Mouse (Mus musculus): ENCODE measurements around the gene Gm7137.

GRCm38 (mm10) chr10:77804095-77804494, 16.1 kb upstream of the Gm7137 start:
- no peak for TF ChIP-seq CTCF (IDR thresholded peaks at IDR 0.05; ENCODE audit: control insufficient read depth, insufficient read depth, insufficient read length)
- TF ChIP-seq FOSL1 (IDR thresholded peaks at IDR 0.05; ENCODE audit: insufficient read depth, low read length, poor library complexity, severe bottlenecking): no peak
- no peak for TF ChIP-seq MYOG (IDR thresholded peaks at IDR 0.05; ENCODE audit: control insufficient read depth, extremely low read depth, insufficient read length)
- no peak for TF ChIP-seq USF1 (IDR thresholded peaks at IDR 0.05; ENCODE audit: low read depth)

Measured in C2C12 (cell line).